Mouse (Mus musculus): ENCODE data around the gene Dleu7. TPM values are rescaled to one million over a fixed set of nuclear protein-coding genes. Genes with fewer than 3 reads are reported as not detected.
A peak's percentile ranks its signal among the peaks of the same experiment; 100 is the strongest.

Dleu7 gene
- polyA plus RNA-seq (2012; rRNA removed) (0.07 and 0.08 TPM in 2 replicates), polyA plus RNA-seq (2014; fragmentation: Nextera tagmentation; extraction: Ambion mirVana) (0.18 TPM in 1 of 2 replicates, not detected in the other)

DNA sequence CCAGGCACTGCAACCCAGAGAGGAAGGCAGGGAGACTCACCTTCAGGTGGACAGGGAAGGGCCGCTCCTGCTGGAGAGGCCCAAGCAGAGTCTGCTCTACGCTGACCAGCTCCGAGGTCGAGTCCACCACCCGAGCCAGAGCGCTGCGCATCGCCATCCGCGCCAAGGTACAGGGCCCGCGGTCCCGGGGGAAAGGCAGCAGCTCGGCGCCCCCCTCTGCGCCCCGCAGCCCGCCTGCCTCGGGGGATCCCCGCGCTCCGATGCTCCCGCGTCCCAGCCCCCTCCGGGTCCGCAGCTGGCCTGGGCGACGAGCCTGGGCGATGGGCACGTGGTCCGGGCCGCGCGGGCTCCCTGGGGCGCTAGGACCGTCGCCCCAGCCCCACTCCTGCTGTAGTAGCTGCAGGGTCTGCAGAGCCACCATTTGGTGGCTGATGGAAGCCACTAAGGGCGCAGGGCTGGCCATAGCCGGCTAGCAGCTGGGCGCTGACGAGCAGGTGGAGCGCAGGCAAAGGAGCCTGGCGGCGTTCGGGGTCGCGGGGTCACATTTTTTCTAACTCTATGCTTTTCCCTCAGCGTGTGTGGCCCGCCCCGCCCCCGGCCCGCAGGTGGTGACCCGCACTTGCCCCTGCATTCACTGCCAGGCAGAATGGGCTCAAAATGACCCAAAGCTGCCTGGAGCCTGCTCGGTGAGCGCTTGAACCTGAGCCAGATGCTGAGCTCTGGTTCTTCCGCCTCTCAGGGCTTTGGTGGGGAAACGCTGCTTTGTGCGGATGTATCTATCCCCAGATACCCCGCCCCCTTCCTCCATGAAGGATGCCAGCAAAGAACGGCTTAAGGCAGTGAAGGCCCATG lies at the start of gene Dleu7, which contains the start of gene Rnaseh2b:
Gene Dleu7 (minus strand): TSS at position 560 of the 852 bp plus-strand sequence.
Gene Rnaseh2b (plus strand): TSS at position 102 of the 852 bp plus-strand sequence.
- H3K4me1 ChIP-seq (replicated peaks; ENCODE audit: control insufficient read depth in 2 of 2, insufficient read depth in 2 of 2, low read length in 1 of 2), result no peaks in the 10 kb centered on the region
- H3K9me3 ChIP-seq (ENCODE audit: control insufficient read depth, low read length), result no peaks in the 10 kb centered on the region
- no peak for DNase-seq (ENCODE audit: low read depth in 3 of 3, low spot score in 3 of 3)
- peak within 1 kb of the TSS; percentile 63 for H3K4me2 ChIP-seq (ENCODE audit: low read depth)
- H3K27me3 ChIP-seq (ENCODE audit: control insufficient read depth, insufficient read depth, low read length), result peaks cover 5% of the 10 kb centered on the region
- peak within 1 kb of the TSS in 1 of 2 experiments; percentile 32; a peak in 2 of 4 replicates for H3K4me3 ChIP-seq (ENCODE audit: insufficient read depth in 1 of 2, low read depth in 2 of 2, low read length in 2 of 2)
- TF ChIP-seq EP300 (IDR thresholded peaks at IDR 0.05; ENCODE audit: low read depth) (no peak), CTCF (IDR thresholded peaks at IDR 0.05; ENCODE audit: low read depth) (no peak)
- no peak within 1 kb of the TSS for H3K27ac ChIP-seq
- H3K36me3 ChIP-seq (replicated peaks; ENCODE audit: control insufficient read depth, insufficient read depth, low read depth), result no peaks in the 10 kb centered on the region
- H3K9ac ChIP-seq (replicated peaks), result no peak within 1 kb of the TSS
- WGBS (ENCODE audit: insufficient replicate concordance), result 4% methylated on average over 55 of the region's 60 CpGs
- ATAC-seq (ENCODE audit: insufficient read depth), result no peak

DNA sequence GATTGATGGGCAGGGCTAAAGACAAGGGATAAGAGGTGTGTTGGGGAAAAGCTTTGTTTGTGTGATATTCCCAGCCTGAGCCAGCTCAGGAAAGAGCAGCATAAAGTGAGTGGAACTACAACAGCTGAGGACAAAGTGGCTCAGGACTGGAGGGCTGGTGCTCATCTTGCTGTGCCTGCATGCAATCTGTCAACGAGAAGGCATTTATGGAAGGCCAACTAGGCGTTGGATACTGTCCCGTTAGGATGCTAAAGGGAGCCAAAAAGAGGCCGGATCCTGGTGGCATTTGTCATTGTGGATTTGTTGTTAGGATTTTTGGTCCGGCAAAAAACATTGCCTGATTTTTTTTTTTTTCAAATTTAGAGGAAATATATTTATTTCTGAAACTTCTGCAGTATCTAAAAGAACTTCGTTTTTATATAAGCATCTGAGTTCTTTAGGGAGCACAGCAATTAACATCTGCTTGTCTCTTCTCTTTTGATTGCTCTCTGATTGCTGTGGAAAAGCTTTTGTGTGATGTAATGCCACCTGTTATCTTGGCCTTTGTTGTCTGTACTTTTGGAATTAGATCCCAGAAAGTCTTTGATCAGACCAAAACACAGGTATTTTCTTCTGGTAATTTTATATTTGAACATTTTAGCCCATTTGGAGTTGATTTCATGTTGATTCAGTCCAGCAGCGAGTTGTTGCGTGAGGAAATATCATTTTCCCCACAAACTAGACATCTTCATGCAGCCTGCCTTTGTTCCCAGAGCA lies 49.2 kb upstream of the Dleu7 start:
- ATAC-seq (ENCODE audit: insufficient read depth) (no peak), DNase-seq (ENCODE audit: low read depth in 3 of 3, low spot score in 3 of 3) (no peak)
- peak overlapping the region; percentile 61 for H3K4me2 ChIP-seq (ENCODE audit: low read depth)
- no peak overlapping the region for H3K27ac ChIP-seq
- H3K4me1 ChIP-seq (replicated peaks; ENCODE audit: control insufficient read depth in 2 of 2, insufficient read depth in 2 of 2, low read length in 1 of 2), result peaks cover 13 to 27% of the 10 kb centered on the region in 2 experiments
- no peak for TF ChIP-seq CTCF (IDR thresholded peaks at IDR 0.05; ENCODE audit: low read depth)
- TF ChIP-seq EP300 (IDR thresholded peaks at IDR 0.05; ENCODE audit: low read depth), result no peak
- H3K27me3 ChIP-seq (ENCODE audit: control insufficient read depth, insufficient read depth, low read length), result no peaks in the 10 kb centered on the region
- H3K4me3 ChIP-seq (ENCODE audit: insufficient read depth in 1 of 2, low read depth in 2 of 2, low read length in 2 of 2), result peak overlapping the region in 1 of 2 experiments; percentile 4; a peak in 1 of 4 replicates
- H3K36me3 ChIP-seq (replicated peaks; ENCODE audit: control insufficient read depth, insufficient read depth, low read depth), result no peaks in the 10 kb centered on the region
- H3K9ac ChIP-seq (replicated peaks), result peak overlapping the region; percentile 27
- no peaks in the 10 kb centered on the region for H3K9me3 ChIP-seq (ENCODE audit: control insufficient read depth, low read length)
- WGBS (ENCODE audit: insufficient replicate concordance), result 54% methylated on average over 8 of the region's 8 CpGs

DNA sequence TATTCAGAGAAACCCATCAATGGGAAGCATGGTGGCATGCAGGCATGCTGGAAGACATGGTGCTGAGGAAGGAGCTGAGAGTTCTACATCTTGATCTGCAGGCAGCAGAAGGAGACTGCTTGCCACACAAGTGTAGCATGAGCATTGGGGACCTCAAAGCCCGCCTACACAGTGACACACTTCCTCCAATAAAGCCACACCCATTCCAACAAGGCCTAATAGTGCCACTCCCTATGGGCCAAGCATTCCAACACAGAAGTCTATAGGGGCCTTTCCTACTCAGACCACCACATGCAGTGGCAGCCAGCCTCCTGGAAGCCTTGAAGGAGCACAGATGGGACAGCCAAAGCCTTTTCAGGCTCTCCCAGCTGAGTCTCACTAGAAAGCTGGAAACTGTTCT lies 46.3 kb upstream of the Dleu7 start:
- ATAC-seq (ENCODE audit: insufficient read depth) (peak; percentile 34; the same call in 1 of the 2 replicates), DNase-seq (ENCODE audit: low read depth in 3 of 3, low spot score in 3 of 3) (no peak)
- no peaks in the 10 kb centered on the region for H3K27me3 ChIP-seq (ENCODE audit: control insufficient read depth, insufficient read depth, low read length)
- no peak overlapping the region for H3K9ac ChIP-seq (replicated peaks)
- H3K27ac ChIP-seq, result no peak overlapping the region
- TF ChIP-seq EP300 (IDR thresholded peaks at IDR 0.05; ENCODE audit: low read depth), result no peak
- no peak for TF ChIP-seq CTCF (IDR thresholded peaks at IDR 0.05; ENCODE audit: low read depth)
- peaks cover 16 to 26% of the 10 kb centered on the region in 2 experiments for H3K4me1 ChIP-seq (replicated peaks; ENCODE audit: control insufficient read depth in 2 of 2, insufficient read depth in 2 of 2, low read length in 1 of 2)
- H3K9me3 ChIP-seq (ENCODE audit: control insufficient read depth, low read length), result no peaks in the 10 kb centered on the region
- no peak overlapping the region for H3K4me3 ChIP-seq (ENCODE audit: insufficient read depth in 1 of 2, low read depth in 2 of 2, low read length in 2 of 2)
- H3K36me3 ChIP-seq (replicated peaks; ENCODE audit: control insufficient read depth, insufficient read depth, low read depth), result no peaks in the 10 kb centered on the region
- no peak overlapping the region for H3K4me2 ChIP-seq (ENCODE audit: low read depth)
- WGBS (ENCODE audit: insufficient replicate concordance), result 71% methylated on average over 1 of the region's 1 CpGs

DNA sequence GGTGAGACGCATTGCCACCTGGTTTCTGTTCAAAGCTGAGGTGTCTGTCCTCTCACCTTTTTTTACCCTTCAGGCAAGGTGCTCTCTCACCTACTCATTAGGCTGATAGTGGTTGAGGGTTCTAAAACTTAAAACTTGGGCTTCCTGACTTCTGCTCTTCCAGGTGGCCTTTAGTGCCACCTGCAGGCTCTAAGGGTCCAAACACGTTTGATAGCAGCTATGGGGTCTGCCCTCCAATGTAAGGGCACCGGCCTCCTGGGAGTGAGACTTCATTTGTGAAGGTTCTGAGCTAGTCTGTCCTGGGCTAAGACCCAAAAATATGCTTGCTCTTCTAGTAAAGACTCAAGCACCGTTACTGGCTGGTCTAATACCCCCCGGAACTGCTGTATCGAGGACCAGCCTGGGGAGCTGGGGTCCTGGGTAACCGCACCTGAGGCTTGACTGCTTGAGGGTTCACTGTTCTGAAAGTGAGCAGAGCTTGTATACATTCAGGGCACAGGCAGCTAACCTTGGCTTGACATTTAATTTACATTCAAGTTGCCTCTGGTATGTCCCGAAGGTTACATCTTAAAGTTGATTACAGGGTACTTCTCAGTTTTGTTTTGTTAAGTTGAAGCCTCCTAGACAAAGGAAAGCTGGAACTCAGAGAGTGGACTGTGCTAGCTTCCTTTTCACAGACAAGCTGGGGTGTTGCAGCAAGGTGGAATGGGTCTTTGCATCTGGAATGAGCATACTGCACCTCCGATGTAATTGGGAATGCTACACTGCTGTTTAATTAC lies 41.3 kb upstream of the Dleu7 start:
- TF ChIP-seq CTCF (IDR thresholded peaks at IDR 0.05; ENCODE audit: low read depth), result peak; percentile 51
- TF ChIP-seq EP300 (IDR thresholded peaks at IDR 0.05; ENCODE audit: low read depth), result no peak
- Histone ChIP-seq H3K36me3 (replicated peaks; ENCODE audit: control insufficient read depth, insufficient read depth, low read depth) (no peaks in the 10 kb centered on the region), H3K27ac (no peak overlapping the region), H3K27me3 (ENCODE audit: control insufficient read depth, insufficient read depth, low read length) (no peaks in the 10 kb centered on the region), H3K9me3 (ENCODE audit: control insufficient read depth, low read length) (no peaks in the 10 kb centered on the region), H3K9ac (replicated peaks) (peak overlapping the region; percentile 29; the same call in 1 of the 2 replicates), H3K4me1 (replicated peaks; ENCODE audit: control insufficient read depth in 2 of 2, insufficient read depth in 2 of 2, low read length in 1 of 2) (peaks cover 21 to 32% of the 10 kb centered on the region in 2 experiments), H3K4me2 (ENCODE audit: low read depth) (peak overlapping the region; percentile 77), H3K4me3 (ENCODE audit: insufficient read depth in 1 of 2, low read depth in 2 of 2, low read length in 2 of 2) (no peak overlapping the region)
- no peak for ATAC-seq (ENCODE audit: insufficient read depth)
- 75% methylated on average over 9 of the region's 9 CpGs for WGBS (ENCODE audit: insufficient replicate concordance)
- no peak for DNase-seq (ENCODE audit: low read depth in 3 of 3, low spot score in 3 of 3)

All from liver, embryonic 14.5 days (tissue).